In the genomic region with DNA sequence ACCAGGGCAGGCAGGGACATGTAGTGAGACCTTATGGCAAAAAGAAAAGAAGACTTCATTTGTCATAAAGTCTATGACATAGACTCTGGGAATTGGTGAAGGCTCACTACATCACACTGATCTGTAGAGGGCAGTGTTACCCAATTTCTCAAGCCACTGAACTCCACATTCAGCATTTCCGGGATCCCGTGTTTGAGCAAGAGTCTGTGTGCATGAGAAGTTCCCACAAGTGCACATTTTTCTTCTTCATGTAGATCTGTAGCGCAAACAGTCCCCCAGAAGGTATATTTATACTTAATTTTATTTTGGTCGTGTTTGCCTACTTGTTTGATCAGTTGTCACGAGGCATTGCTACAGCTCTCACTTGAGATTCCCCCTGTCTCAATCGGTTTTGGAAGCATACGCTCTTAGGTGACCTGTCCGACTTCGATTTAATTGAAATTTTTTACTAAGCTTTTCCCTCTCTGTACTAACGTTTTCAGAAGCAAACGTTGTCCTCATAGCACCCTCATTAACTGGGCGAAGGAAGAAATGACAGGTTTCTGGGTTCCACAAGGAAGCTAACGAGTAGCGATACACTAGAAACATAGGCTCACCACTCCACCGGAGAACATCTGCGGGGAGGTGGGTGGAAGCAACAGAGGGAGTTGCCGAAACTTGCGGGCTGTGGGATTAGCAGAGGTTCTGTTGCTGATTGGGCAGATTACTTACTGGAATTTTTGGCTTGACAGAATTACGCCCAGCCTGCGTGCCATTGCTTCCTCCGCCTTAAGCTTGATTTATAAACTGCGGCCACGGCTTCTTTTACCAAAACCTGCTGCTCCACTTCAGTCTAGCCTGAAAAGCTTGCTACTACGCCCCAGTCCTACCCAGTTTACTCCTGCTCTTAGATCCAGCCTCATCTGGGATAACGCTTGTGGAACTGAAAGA, we compare ENCODE assay signal across 8 mouse cellular contexts. TPM values are rescaled to one million over a fixed set of nuclear protein-coding genes. Genes with fewer than 3 reads are reported as not detected.
A peak's percentile ranks its signal among the peaks of the same experiment; 100 is the strongest.
DNase-seq lines count a peak whose midpoint lies in the region; ATAC-seq and TF ChIP-seq lines count a peak whose summit lies in the region.

No protein-coding gene starts in this region.

- DNase-seq in 3134 (ENCODE audit: extremely low read depth, insufficient read length, low spot score) (peak; percentile 44), Patski (ENCODE audit: low read depth, low spot score) (no peak)
- DNase-seq in embryo, embryonic 11 days: peak; percentile 86
- DNase-seq in heart, adult 18-20 months: peak; percentile 79 to 82
- peak; percentile 85 for DNase-seq in kidney, adult 2 months
- peak; percentile 62 for DNase-seq in stomach, postnatal 0 days (ENCODE audit: low spot score)

- H3K36me3 ChIP-seq in kidney, adult 2 months (ENCODE audit: control insufficient read depth, insufficient read depth, low read length): no peaks in the 10 kb centered on the region
- H3K36me3 ChIP-seq in limb, embryonic 15.5 days: peaks cover 10% of the 10 kb centered on the region
- H3K36me3 ChIP-seq in midbrain, embryonic 16.5 days (ENCODE audit: control insufficient read depth, insufficient read depth, low read length): peaks cover 12% of the 10 kb centered on the region
- H3K36me3 ChIP-seq in stomach, postnatal 0 days (ENCODE audit: control insufficient read depth, insufficient read depth, low read length): peaks cover 8% of the 10 kb centered on the region; the same call in 1 of the 2 replicates

- no peak for ATAC-seq in Patski
- ATAC-seq in limb, embryonic 15.5 days (ENCODE audit: insufficient number of reproducible peaks, low FRiP score, low TSS enrichment, low read depth): no peak; the same call in 1 of the 2 replicates
- ATAC-seq in midbrain, embryonic 16.5 days: peak; percentile 12; the same call in 1 of the 2 replicates
- ATAC-seq in stomach, postnatal 0 days (ENCODE audit: low FRiP score, low TSS enrichment): peak; percentile 71

- H3K27ac ChIP-seq in kidney, adult 2 months (ENCODE audit: insufficient read depth, low read depth, low read length): peak overlapping the region; percentile 22; the same call in 1 of the 2 replicates
- H3K27ac ChIP-seq in limb, embryonic 15.5 days: peak overlapping the region; percentile 33; the same call in 1 of the 2 replicates
- no peak overlapping the region for H3K27ac ChIP-seq in midbrain, embryonic 16.5 days (ENCODE audit: low read length)
- H3K27ac ChIP-seq in stomach, postnatal 0 days (replicated peaks): peak overlapping the region; percentile 63; the same call in 1 of the 2 replicates

- CTCF ChIA-PET in Patski (lab: Charles Lee): interaction anchor here (1.1 to 1.2 kb wide), 2 partner anchors 65 to 153 kb away, joined by 3 read pairs; no protein-coding TSS in a partner anchor

- no peak for TF ChIP-seq EP300 in stomach, postnatal 0 days (optimal IDR thresholded peaks at IDR 0.05)

- H3K4me1 ChIP-seq in kidney, adult 2 months (ENCODE audit: control insufficient read depth, insufficient read depth, low read length): no peaks in the 10 kb centered on the region
- peaks cover 16% of the 10 kb centered on the region for H3K4me1 ChIP-seq in limb, embryonic 15.5 days
- H3K4me1 ChIP-seq in midbrain, embryonic 16.5 days (ENCODE audit: control insufficient read depth, insufficient read depth, low read length): peaks cover 18% of the 10 kb centered on the region
- no peaks in the 10 kb centered on the region; the same call in 1 of the 2 replicates for H3K4me1 ChIP-seq in stomach, postnatal 0 days (replicated peaks; ENCODE audit: control insufficient read depth, insufficient read depth)

- WGBS in kidney, adult 2 months: 12% methylated on average over 25 of the region's 25 CpGs
- 15% methylated on average over 25 of the region's 25 CpGs for WGBS in limb, embryonic 15.5 days
- 17% methylated on average over 25 of the region's 25 CpGs for WGBS in midbrain, embryonic 16.5 days
- 17% methylated on average over 25 of the region's 25 CpGs for WGBS in stomach, postnatal 0 days

- H3K4me3 ChIP-seq in kidney, adult 2 months (ENCODE audit: insufficient read depth, low read depth, low read length): peak overlapping the region; percentile 45
- peak overlapping the region; percentile 33 for H3K4me3 ChIP-seq in limb, embryonic 15.5 days
- peak overlapping the region; percentile 18; the same call in 1 of the 2 replicates for H3K4me3 ChIP-seq in midbrain, embryonic 16.5 days (ENCODE audit: low read depth, low read length)
- H3K4me3 ChIP-seq in stomach, postnatal 0 days (ENCODE audit: low read depth, low read length): peak overlapping the region; percentile 31

- H3K9me3 ChIP-seq in limb, embryonic 15.5 days: no peaks in the 10 kb centered on the region
- H3K9me3 ChIP-seq in midbrain, embryonic 16.5 days (replicated peaks; ENCODE audit: control insufficient read depth, low read length, poor library complexity, severe bottlenecking): no peaks in the 10 kb centered on the region
- no peaks in the 10 kb centered on the region for H3K9me3 ChIP-seq in stomach, postnatal 0 days (ENCODE audit: control insufficient read depth, low read length)

- no peak for TF ChIP-seq POLR2A in kidney, adult 2 months (IDR thresholded peaks at IDR 0.05; ENCODE audit: low read depth, low read length)

- peak; percentile 68 for TF ChIP-seq CTCF in Patski (IDR thresholded peaks at IDR 0.05)
- TF ChIP-seq CTCF in kidney, adult 2 months (conservative IDR thresholded peaks at IDR 0.05; ENCODE audit: insufficient read depth, insufficient read length, low read depth, low read length): peak; percentile 68
- TF ChIP-seq CTCF in stomach, postnatal 0 days (IDR thresholded peaks at IDR 0.05; ENCODE audit: low read depth): peak; percentile 89

- peak overlapping the region; percentile 57 for H3K4me2 ChIP-seq in limb, embryonic 15.5 days
- peak overlapping the region; percentile 53 for H3K4me2 ChIP-seq in midbrain, embryonic 16.5 days (ENCODE audit: low read length)
- H3K4me2 ChIP-seq in stomach, postnatal 0 days (replicated peaks; ENCODE audit: low read depth): peak overlapping the region; percentile 56

- H3K27me3 ChIP-seq in Patski: no peaks in the 10 kb centered on the region
- H3K27me3 ChIP-seq in kidney, adult 2 months (replicated peaks; ENCODE audit: control insufficient read depth, insufficient read depth, low read length): no peaks in the 10 kb centered on the region
- H3K27me3 ChIP-seq in limb, embryonic 15.5 days: no peaks in the 10 kb centered on the region
- H3K27me3 ChIP-seq in midbrain, embryonic 16.5 days (ENCODE audit: control insufficient read depth, insufficient read depth, low read depth, low read length): no peaks in the 10 kb centered on the region
- no peaks in the 10 kb centered on the region for H3K27me3 ChIP-seq in stomach, postnatal 0 days (ENCODE audit: control insufficient read depth, insufficient read depth, low read length)

- H3K9ac ChIP-seq in limb, embryonic 15.5 days: no peak overlapping the region
- H3K9ac ChIP-seq in midbrain, embryonic 16.5 days (ENCODE audit: low read depth, low read length): 0 out of 2 replicates have a peak overlapping the region, but pooled peaks have one; percentile 41
- H3K9ac ChIP-seq in stomach, postnatal 0 days (ENCODE audit: low read length): peak overlapping the region; percentile 47

- POLR2A ChIA-PET in Patski (lab: Charles Lee): no interaction called here

- in situ Hi-C loops in Patski (cut with MboI; ENCODE audit: low pct_unique_long_range_greater_than_20kb): no loop called here

RNA-seq across cellular contexts. Expression of a gene that starts 1.7 kb away (rescaled TPM):
- 82.8 TPM for polyA plus RNA-seq in Patski (2021)
- 10 to 100 TPM; 55.1 to 60.2 TPM for total RNA-seq in heart, adult 18-20 months (2021)
- polyA plus RNA-seq in kidney, adult 2 months (2012; rRNA removed): 30.4 and 33.9 TPM in 2 replicates
- 88.4 and 93.5 TPM in 2 replicates for polyA plus RNA-seq in limb, embryonic 15.5 days (2015; fragmentation: Nextera tagmentation; extraction: Ambion mirVana)
- 95.0 and 97.1 TPM in 2 replicates for polyA plus RNA-seq in midbrain, embryonic 16.5 days (2015; fragmentation: Nextera tagmentation; extraction: Ambion mirVana)
- polyA plus RNA-seq in stomach, postnatal 0 days (2015; fragmentation: Nextera tagmentation; extraction: Ambion mirVana): 58.2 and 58.7 TPM in 2 replicates

RNA-seq across cellular contexts. Expression of a gene that starts 19.8 kb away (rescaled TPM):
- polyA plus RNA-seq in Patski (2021): 52.8 TPM
- total RNA-seq in heart, adult 18-20 months (2021): 10 to 100 TPM; 47.2 to 48.0 TPM
- polyA plus RNA-seq in kidney, adult 2 months (2012; rRNA removed): 33.5 and 37.4 TPM in 2 replicates
- 20.9 and 22.0 TPM in 2 replicates for polyA plus RNA-seq in limb, embryonic 15.5 days (2015; fragmentation: Nextera tagmentation; extraction: Ambion mirVana)
- 36.2 and 38.0 TPM in 2 replicates for polyA plus RNA-seq in midbrain, embryonic 16.5 days (2015; fragmentation: Nextera tagmentation; extraction: Ambion mirVana)
- 8.7 and 10.0 TPM in 2 replicates for polyA plus RNA-seq in stomach, postnatal 0 days (2015; fragmentation: Nextera tagmentation; extraction: Ambion mirVana)

RNA-seq across cellular contexts. Expression of a gene that starts 38.3 kb away (rescaled TPM):
- polyA plus RNA-seq in Patski (2021): 707 TPM
- total RNA-seq in heart, adult 18-20 months (2021): 100 to 1,000 TPM; 184 to 195 TPM
- 639 and 682 TPM in 2 replicates for polyA plus RNA-seq in kidney, adult 2 months (2012; rRNA removed)
- polyA plus RNA-seq in limb, embryonic 15.5 days (2015; fragmentation: Nextera tagmentation; extraction: Ambion mirVana): 572 and 581 TPM in 2 replicates
- 1,379 and 1,416 TPM in 2 replicates for polyA plus RNA-seq in midbrain, embryonic 16.5 days (2015; fragmentation: Nextera tagmentation; extraction: Ambion mirVana)
- polyA plus RNA-seq in stomach, postnatal 0 days (2015; fragmentation: Nextera tagmentation; extraction: Ambion mirVana): 332 and 349 TPM in 2 replicates

RNA-seq across cellular contexts. Expression of a gene that starts 51.4 kb away (rescaled TPM):
- polyA plus RNA-seq in Patski (2021): 61.5 TPM
- 10 to 100 TPM; 61.7 to 70.2 TPM for total RNA-seq in heart, adult 18-20 months (2021)
- polyA plus RNA-seq in kidney, adult 2 months (2012; rRNA removed): 39.0 and 45.1 TPM in 2 replicates
- polyA plus RNA-seq in limb, embryonic 15.5 days (2015; fragmentation: Nextera tagmentation; extraction: Ambion mirVana): 60.0 and 60.3 TPM in 2 replicates
- 80.9 and 95.7 TPM in 2 replicates for polyA plus RNA-seq in midbrain, embryonic 16.5 days (2015; fragmentation: Nextera tagmentation; extraction: Ambion mirVana)
- polyA plus RNA-seq in stomach, postnatal 0 days (2015; fragmentation: Nextera tagmentation; extraction: Ambion mirVana): 31.0 and 33.0 TPM in 2 replicates

Comparison
In these comparisons a context has a peak if more than half of its experiments do, and no peak if none do; other contexts are left out.
1. ATAC-seq: peak in midbrain, embryonic 16.5 days (single experiment) and stomach, postnatal 0 days (single experiment); none in Patski (single experiment) and limb, embryonic 15.5 days (single experiment).
2. Peak in every context shown above with its lines, with median percentiles within 50 percentile points of each other: CTCF ChIP-seq, H3K4me3 ChIP-seq and H3K4me2 ChIP-seq.